Mouse (Mus musculus): Measurements from ENCODE around the gene Bhlha9.
"Not testable (repeated sequence)": the region's sequence is repeated elsewhere in the genome, so short reads cannot be mapped to it uniquely, and the experiment has no call there.

The Bhlha9 gene

DNA sequence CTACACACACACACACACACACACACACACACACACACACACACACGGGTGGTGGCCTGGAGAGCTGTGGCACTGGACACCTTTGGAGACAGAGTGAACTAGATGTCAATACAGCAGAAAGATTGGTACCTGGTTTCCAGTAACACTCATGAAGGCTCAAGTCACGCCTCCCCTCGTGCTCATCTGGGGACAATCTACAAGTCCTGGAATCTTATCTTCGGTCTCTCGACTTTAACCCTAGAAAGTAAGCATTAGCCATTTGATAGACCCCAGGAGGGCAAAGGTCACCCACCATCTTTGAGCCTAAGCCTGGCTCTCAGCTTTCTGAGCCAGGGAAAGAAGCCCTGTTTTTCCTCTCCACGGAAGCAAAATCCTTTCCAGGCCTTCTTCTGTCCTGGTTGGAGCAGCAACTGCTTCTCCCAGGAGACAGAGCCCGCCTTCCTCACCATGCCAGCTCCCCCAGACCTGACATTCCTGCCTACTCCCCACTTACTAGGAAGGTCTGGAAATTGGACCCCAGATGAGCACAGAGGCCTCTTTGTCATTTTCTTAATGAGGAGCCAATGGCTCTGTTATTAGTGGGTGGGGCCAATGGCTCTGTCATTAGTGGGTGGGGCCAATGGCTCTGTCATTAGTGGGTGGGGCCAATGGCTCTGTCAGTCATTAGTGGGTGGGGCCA is 10.3 kb upstream of the Bhlha9 start:
- DNase-seq (ENCODE audit: low spot score), result no peak

DNA sequence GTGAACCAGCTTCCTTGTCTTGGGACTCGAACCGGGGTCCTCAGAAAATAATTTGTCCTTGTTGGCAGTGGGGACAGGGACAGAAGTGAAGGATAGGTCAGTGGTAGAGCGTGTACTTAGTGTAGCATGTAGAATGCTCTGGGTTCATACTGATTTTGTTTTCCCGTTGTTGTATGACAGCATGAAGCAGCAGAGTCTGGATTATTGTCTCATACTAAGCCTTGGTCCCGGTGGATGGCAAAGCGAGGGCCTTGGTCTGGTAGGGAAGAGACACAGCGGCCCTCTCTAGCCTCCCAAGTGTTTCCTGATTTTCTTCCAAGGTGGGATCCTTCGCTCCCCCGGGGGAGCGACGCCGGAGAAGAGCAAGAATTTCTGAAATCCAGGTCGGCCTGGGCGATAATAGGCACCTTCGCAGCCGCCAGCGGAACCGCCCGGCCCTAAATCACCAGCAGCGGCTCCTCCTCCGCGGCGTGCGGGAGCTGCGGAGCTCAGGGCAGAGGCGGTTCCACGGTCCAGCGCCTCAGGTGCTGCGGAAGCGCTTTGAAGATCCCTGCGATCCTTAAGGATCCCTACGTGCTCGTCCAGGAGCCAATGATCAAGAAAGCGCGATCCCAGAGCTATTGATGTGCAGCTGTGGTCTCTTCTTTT is 6.1 kb upstream of the Bhlha9 start:
- no peak for DNase-seq (ENCODE audit: low spot score)

DNA sequence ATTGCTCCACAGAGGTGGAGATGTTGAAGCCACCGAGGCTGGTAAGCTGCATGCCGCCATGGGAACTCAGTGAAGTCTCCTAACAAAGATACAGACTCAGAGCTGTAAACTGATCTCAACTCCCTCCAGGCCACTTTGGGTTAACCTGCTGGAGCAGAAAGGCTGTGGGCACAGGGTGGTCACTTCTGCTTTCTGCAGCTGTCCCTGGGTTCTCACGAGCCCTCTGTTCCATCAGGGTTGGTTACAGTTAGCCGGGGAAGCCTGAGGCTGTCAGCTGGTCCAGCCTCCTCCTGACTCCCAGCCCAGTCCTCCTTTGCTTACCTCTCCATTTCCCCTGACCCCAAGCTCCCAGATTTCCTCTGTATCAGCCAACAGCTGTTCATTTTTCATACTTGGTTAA is 4.5 kb upstream of the Bhlha9 start:
- DNase-seq (ENCODE audit: low spot score), result no peak

DNA sequence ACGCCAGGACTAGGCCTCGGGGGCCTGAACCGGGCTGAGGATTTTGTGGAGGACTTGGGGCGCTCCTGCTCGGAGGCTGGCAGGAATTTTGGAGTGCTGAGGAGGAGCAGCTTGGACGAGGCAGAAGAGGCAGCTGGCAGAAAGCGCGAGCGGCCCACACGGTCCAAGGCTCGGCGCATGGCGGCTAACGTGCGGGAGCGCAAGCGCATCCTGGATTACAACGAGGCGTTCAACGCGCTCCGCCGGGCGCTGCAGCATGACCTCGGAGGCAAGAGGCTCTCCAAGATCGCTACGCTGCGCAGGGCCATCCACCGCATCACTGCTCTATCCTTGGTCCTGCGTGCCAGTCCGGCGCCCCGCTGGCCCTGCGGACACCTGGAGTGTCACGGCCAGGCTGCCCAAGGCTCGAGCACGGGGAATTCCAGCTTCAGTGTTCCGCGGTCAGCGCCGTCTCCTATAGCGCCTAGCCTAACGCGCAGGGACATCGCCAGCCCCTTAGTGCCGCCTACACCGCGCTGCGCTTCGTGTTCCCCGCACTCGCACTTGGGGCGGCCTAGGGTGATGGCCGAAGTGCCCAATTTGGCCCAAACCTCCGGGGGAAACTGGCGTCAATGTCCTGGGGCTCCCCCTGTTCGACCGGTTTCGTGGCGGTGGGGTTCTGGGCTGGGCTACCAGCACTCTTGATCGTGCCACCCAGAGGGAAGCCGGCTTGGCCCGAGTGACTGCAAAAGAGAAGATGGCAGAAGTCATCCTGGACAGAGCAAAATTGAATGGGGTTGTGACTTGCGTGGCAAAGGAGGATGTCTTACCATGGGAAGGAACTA is 503 bp downstream of the Bhlha9 start:
- no peak for DNase-seq (ENCODE audit: low spot score)

DNA sequence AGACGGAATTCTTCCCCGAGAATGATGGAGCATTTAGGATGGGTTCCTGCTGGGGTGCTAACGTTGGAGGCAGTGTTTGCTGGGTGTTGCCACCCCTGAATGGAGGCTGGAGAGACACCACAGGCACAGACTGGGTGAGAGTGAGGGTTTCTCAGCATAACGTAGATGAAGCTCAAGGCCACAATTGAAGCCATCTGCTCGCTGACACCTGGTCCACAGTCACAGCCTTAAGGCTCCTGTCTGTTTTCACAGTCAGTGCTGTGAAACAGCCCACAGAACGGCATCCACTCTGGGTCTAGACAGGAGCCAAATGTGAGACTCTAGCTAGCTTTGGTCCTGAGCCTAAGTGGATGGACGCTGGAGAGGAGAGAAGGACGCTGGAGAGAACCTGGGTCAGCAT is 1.9 kb downstream of the Bhlha9 start:
- DNase-seq (ENCODE audit: low spot score), result no peak

DNA sequence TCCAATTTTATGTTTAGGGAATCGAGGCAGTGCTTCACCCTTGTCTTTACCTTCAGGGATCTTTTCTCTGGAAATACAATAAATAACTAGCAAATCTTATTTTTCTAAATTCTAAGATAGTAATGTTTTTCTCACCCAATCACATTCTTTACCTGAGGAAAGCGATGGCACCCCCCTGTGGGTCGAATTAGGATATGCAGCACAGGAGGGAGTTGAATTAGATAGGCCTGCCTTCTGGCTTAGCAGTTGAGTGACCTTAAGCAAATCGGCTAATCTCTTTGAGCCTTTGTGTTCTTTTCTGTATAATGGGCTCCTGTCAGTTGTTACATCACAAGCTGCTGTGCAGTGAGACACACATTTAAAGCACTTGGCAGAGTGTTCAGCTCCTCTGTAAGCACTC is 2.4 kb downstream of the Bhlha9 start:
- no peak for DNase-seq (ENCODE audit: low spot score)

DNA sequence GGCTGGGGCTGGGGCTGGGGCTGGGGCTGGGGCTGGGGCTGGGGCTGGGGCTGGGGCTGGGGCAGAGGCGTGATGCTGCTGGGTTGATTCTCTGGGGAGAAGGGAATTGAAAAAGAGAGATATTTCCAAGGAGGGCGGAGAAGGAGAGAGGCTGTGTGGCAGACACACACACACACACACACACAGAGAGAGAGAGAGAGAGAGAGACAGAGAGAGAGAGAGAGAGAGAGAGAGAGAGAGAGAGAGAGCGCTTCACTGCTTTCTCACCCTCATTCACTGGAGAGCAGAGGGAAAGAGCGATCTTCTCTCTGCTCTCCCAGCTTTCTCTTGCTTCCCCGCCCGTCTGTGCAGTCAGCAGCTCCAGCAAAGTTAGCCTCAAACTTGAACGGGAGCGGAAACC is 7.2 kb downstream of the Bhlha9 start, which contains the start of gene Trarg1:
Gene Trarg1 (plus strand): TSS at position 301 of the 400 bp plus-strand sequence.
- DNase-seq (ENCODE audit: low spot score), result not testable (repeated sequence)

DNA sequence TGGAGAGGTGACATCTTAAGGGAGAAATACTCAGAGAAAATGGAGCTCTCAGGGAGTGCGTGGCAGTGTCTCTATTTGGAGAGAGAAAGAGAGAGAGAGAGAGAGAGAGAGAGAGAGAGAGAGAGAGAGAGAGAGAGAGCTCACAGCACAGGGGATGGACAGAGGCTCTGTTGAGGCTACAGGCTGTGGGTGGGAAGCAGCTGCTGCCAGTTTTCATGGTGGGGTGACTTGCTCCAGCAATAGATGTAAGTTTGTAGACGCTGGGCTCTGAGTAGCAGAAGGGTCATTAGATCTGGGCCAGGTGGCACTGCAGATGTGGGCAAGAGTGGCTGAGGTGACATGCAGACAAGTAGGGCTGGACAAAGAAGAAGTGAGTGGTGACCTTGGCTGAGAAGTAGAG is 13.3 kb downstream of the Bhlha9 start:
- DNase-seq (ENCODE audit: low spot score), result no peak

DNA sequence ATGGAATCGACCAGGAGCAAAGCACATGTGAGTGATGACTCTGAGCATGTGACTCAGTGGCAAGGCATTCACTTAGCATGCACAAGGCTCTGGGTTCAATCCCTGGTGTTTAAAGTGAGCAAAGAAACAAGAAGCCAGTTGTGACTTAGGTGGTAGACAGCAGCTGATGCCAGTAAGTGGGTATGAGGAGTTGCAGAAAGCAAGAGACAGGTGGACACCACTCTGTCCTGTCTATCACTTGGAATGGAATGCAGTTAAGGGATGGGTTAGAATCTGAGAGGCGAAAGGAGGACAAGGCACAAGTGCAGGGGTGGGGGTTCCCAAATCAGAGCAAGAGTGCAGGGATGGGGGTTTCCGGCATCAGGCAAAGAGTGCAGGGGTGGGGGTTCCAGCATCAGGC is 19.8 kb downstream of the Bhlha9 start:
- no peak for DNase-seq (ENCODE audit: low spot score)

DNA sequence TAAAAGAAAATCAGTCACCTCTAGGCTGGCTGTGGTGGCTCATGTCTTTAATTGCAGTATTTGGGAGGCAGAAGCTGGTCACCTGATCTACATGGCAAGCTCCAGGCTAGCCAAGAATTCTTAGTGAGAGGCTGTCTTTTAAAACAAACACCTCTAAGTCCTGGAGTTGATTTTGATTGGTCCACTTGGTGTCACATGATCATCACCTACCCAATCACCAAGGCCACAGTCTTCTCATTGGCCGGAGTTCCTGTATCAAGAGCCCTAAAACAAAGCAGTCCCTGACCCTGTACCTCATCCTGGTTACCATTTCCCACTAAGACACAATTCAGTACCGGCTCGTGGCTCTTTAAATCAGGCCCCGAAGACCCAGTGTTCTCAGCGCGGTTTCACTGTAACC is 23.5 kb downstream of the Bhlha9 start:
- DNase-seq (ENCODE audit: low spot score), result no peak

DNA sequence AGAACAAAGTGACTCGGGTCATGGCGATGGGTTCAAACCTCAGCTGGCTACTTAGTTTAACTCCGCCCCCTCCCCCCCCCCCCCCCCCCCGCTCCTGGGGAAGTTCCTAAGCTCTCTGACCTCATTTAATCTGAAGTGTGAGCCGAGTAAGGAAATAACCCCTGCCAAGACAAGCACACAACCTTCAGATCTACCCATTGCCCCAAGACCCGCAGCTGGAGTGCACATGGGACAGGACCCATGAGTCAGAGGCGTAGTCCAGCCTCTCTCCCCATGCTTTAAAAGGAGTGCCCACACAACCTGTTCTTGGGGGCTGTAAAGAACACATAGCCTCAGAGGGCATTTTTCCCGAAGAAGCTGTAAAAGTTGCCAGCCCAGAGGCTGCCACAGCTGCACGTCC is 27.4 kb downstream of the Bhlha9 start:
- DNase-seq (ENCODE audit: low spot score), result no peak

DNA sequence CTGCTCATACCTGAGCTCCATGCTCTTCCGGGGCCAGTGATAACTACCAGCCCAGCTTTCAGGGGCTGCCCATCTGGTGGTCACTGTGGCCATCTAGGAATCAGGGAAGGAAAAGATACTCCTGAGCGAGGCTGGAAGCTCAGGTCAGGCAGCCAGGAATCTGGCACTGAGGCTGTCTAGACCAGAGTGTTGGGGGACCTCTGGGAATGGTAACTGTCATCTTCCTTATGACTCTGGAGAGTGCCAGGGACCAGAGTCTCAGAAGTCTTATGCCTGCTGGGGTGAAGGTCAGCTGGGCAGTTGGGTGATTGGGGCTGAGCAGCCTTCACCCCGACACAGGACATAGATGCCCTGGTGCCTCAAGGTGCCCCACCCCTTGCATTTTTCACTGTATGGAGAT is 35.4 kb downstream of the Bhlha9 start:
- DNase-seq (ENCODE audit: low spot score), result no peak

DNA sequence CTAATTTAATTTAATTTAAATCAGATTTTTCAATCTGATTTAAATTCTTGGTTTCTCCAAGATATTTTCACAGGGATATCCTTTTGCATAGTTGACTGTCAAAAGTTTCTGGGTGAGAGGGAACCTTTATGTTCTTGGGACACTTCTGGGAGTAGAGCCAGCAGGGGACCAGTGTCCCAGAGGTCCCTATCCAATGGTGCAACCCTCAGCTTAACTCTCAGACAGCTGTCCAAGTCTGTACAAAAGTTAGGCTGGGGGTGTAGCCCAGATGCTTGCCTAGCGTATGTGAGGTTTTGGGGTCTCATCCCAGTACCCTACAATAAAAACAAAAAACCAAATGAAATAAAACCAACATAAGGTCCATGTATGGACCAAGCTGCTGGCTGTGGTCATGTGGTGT is 35.8 kb downstream of the Bhlha9 start:
- DNase-seq (ENCODE audit: low spot score), result no peak

DNA sequence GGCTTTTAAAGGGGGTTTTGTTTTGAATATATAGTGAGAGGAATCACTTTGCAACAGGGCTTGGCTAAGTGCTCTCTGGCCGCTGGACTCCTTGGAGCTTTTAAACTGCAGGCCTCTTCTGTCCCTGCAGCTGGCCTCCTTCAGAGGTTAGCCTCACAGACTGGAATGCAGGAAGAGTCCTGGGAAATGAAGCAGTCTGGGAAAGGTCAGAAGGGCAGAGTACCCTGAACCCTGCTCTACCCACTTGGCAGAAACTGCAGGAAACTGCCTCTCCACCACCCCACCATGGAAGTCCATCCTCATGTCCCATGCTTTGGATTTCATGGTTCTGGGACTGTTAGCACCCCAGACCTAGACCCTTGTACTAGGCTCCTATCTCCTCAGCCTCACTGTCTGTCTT is 36.6 kb downstream of the Bhlha9 start:
- DNase-seq (ENCODE audit: low spot score), result no peak

DNA sequence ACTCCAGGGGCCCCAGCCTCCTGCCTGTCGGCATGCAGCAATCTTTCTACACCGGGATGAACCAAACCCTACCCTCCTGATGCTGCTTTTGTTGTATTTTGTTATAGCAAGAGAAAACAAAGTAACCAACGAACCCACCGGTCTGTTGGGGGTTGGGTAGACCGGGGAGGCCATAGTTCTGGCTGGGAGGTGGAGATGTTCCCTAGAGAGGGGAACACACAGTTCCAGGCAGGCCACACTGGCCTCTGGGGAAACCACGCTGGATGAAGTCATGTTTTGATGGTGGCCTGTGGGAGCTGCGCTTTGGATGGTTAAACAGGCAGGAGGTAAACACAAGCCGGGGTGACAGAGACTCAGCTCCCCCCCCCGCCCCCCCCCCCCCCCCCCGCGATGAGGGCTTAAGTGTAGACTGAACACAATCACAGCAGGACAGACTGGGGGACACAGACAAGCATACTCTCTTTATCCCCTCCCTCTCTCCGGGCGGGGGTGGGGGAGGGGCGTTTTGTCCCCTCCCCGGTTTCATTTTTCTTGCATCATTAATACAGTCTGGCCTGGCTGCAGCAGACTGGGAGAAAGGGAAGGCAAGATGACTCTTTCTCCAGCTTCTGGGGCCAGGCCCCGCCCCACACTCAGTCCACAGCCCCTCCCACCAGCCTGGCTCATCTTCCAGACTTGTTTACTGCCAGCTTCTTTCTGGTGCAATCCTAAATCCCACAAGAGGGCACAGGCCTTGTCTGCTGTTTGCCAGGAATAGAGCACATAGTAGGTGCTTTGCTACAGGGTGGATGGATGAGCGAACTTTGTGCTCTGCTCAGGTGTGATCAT is 37.6 kb downstream of the Bhlha9 start:
- no peak for DNase-seq (ENCODE audit: low spot score)

DNA sequence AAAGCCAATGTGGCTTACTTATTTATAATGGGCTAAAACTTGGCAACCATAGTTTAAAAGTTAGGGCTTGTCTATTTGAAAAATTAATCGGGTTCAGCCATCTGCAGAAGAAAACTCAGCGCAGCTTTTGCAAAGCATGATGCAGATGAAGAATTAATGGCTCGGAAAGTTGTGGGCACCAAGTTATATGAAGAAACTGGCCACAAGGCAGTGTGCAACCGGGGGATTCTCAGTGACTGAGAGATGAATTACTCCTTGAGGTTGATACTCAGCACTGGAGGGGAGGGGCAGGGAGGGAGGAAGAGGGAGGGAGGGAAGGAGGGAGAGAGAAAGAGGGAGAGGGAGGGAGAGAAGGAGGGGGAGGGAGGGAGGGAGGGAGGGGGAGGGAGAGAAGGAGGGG is 44.7 kb downstream of the Bhlha9 start:
- no peak for DNase-seq (ENCODE audit: low spot score)

Measured in spleen, adult 12 weeks (tissue).